Mouse (Mus musculus) limb, embryonic 14.5 days (tissue): ENCODE measurements around the gene Ppp4r3a. TPM values are rescaled to one million over a fixed set of nuclear protein-coding genes. Genes with fewer than 3 reads are reported as not detected.

Experiments used
- ATAC-seq: fragments of 200-750 bp; cut with Nextera tagmentation; 2 replicates; pipeline ENCODE4 v1.8.0; 2017; ENCODE audit warnings: low read depth, moderate number of reproducible peaks, moderate TSS enrichment; ENCODE audit not compliant: low FRiP score
- DNase-seq: peaks from one replicate; pipeline ENCODE4 v3.0.0-alpha.2; 2015; ENCODE audit warnings: low spot score
- H3K27ac ChIP-seq: fragments of 300-500 bp; sonication (generic); replicated peaks from 2 replicates; pipeline ENCODE4 v1.5.1; 2014; ENCODE audit warnings: low read depth, mild to moderate bottlenecking, low read length, moderate library complexity, mixed read lengths
- H3K27me3 ChIP-seq: fragments of 300-500 bp; sonication (generic); 2 replicates; pipeline ENCODE4 v1.6.1; 2014; ENCODE audit warnings: low read length, mixed read lengths; ENCODE audit not compliant: control insufficient read depth, insufficient read depth
- H3K36me3 ChIP-seq: fragments of 300-500 bp; sonication (generic); 2 replicates; pipeline ENCODE4 v1.6.1; 2014; ENCODE audit warnings: mild to moderate bottlenecking, low read length, moderate library complexity, mixed read lengths; ENCODE audit not compliant: control insufficient read depth, insufficient read depth
- H3K4me1 ChIP-seq: fragments of 300-500 bp; sonication (generic); 2 replicates; pipeline ENCODE4 v1.6.1; 2014; ENCODE audit warnings: antibody characterized with exemption, low read length, mixed read lengths; ENCODE audit not compliant: control insufficient read depth, insufficient read depth
- H3K4me2 ChIP-seq: fragments of 300-500 bp; sonication (generic); replicated peaks from 2 replicates; pipeline ENCODE4 v1.6.1; 2014; ENCODE audit warnings: low read depth, mild to moderate bottlenecking, low read length, moderate library complexity; ENCODE audit not compliant: severe bottlenecking
- H3K4me3 ChIP-seq: fragments of 300-500 bp; sonication (generic); replicated peaks from 2 replicates; pipeline ENCODE4 v1.5.1; 2014; ENCODE audit warnings: low read length
- H3K9ac ChIP-seq: fragments of 300-500 bp; sonication (generic); 2 replicates; pipeline ENCODE4 v1.6.1; 2014; ENCODE audit warnings: mild to moderate bottlenecking, low read depth, low read length, moderate library complexity; ENCODE audit not compliant: severe bottlenecking
- H3K9me3 ChIP-seq: fragments of 300-500 bp; sonication (generic); 2 replicates; pipeline ENCODE4 v1.6.1; 2016; ENCODE audit warnings: low read length; ENCODE audit not compliant: control insufficient read depth
- POLR2A ChIP-seq: fragments of 200-500 bp; IDR thresholded peaks from 2 replicates; pipeline ENCODE4 v1.8.0; 2012; ENCODE audit warnings: inconsistent platforms, mild to moderate bottlenecking, moderate library complexity, borderline replicate concordance; ENCODE audit not compliant: insufficient read depth, insufficient read length; ENCODE audit errors: extremely low read depth
- WGBS: fragments of 180-500 bp; shearing (Covaris S2); extraction: QIAGEN DNeasy Blood & Tissue Kit; methylation state at CpG from one replicate; pipeline ENCODE4 v1.1.7; 2014; 5-methylcytosine and 5-hydroxymethylcytosine counted together
- polyA plus RNA-seq, 2 experiments: library from polyadenylated mRNA; depleted of rRNA in 1 of 2; stranded (reverse) in 1 of 2; unstranded in 1 of 2; fragments of >200 nt; fragmentation: Nextera tagmentation in 1 of 2; extraction: Ambion mirVana in 1 of 2; gene quantifications; 2 replicates each; pipeline versions ENCODE4 v1.2.1 to v1.2.3; 2012 to 2014

Ppp4r3a gene
- polyA plus RNA-seq, 2 experiments: 40.3 to 44.9 TPM

- Histone ChIP-seq H3K4me2 (no peak overlapping the region), H3K4me1 (peaks cover 14% of the 10 kb centered on the region), H3K36me3 (no peaks in the 10 kb centered on the region), H3K4me3 (no peak overlapping the region), H3K27ac (no peak overlapping the region), H3K9ac (no peak overlapping the region), H3K27me3 (peaks cover 26% of the 10 kb centered on the region), H3K9me3 (no peaks in the 10 kb centered on the region)
- DNase-seq (no peak), ATAC-seq (no peak)
- no peak for TF ChIP-seq POLR2A
- WGBS: 84% methylated on average over 4 of the region's 4 CpGs
These were observed 57.5 kb downstream of the Ppp4r3a start for GRCm38 (mm10) chr12:101026025-101026424.

DNA sequence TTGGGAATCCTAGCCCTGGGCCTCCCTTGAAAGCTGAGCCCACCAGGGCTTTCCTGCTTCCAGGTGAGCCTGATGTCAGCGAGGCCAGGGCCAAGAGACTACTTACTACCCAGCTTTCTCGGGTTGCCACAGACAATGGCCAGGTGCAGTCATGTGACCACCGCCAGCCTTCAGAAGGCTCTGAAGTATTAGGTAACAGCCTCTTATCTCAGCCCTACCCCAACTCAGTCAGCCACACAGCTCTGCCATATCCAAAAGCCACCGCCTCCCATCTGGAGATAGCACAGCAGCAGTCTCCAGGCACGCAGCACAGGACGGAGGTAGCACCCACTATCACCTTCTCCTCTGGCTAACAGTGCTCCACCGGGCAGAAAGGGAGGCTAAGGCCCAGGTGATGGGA lies 58.1 kb downstream of the Ppp4r3a start:
- ATAC-seq (no peak), DNase-seq (no peak)
- no peak overlapping the region for H3K27ac ChIP-seq
- TF ChIP-seq POLR2A: no peak
- no peak overlapping the region for H3K4me3 ChIP-seq
- H3K36me3 ChIP-seq: no peaks in the 10 kb centered on the region
- H3K9ac ChIP-seq: no peak overlapping the region
- H3K27me3 ChIP-seq: peaks cover 26% of the 10 kb centered on the region
- 65% methylated on average over 7 of the region's 7 CpGs for WGBS
- H3K4me1 ChIP-seq: peaks cover 14% of the 10 kb centered on the region
- no peaks in the 10 kb centered on the region for H3K9me3 ChIP-seq
- H3K4me2 ChIP-seq: no peak overlapping the region

GRCm38 (mm10) chr12:101024824-101025223 lies 58.7 kb downstream of the Ppp4r3a start:
- H3K27ac ChIP-seq: no peak overlapping the region
- DNase-seq: no peak
- no peaks in the 10 kb centered on the region for H3K9me3 ChIP-seq
- no peak overlapping the region for H3K4me3 ChIP-seq
- no peaks in the 10 kb centered on the region for H3K36me3 ChIP-seq
- H3K4me1 ChIP-seq: peaks cover 18% of the 10 kb centered on the region
- H3K27me3 ChIP-seq: peaks cover 26% of the 10 kb centered on the region
- WGBS: 65% methylated on average over 8 of the region's 8 CpGs
- TF ChIP-seq POLR2A: no peak
- no peak overlapping the region for H3K9ac ChIP-seq
- ATAC-seq: no peak
- no peak overlapping the region for H3K4me2 ChIP-seq

DNA sequence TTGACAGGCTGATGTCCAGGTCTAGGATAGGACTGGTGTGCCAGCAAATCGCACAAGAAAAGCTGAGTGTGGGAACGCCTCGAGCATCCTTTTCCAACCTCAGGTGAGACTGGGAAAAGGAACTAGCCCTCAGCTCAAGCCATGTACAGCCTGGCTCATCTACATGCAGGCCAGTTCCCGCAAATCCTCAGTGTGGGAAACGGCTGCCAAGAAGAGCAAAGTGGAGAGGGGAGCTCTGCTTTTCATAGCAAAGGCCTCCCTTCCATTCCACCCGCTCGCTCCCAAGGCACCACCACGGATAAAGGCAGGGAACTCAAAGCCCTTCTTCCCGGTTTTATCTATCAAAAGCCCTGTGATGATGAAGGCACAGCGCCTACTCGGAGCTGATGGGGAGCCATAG lies 60.4 kb downstream of the Ppp4r3a start:
- no peak for TF ChIP-seq POLR2A
- no peak overlapping the region for H3K4me3 ChIP-seq

GRCm38 (mm10) chr12:101022353-101022752 lies 61.1 kb downstream of the Ppp4r3a start:
- DNase-seq: no peak
- peaks cover 13% of the 10 kb centered on the region for H3K4me1 ChIP-seq
- 0 out of 2 replicates have a peak, but pooled peaks cover 10% of the 10 kb centered on the region for H3K27me3 ChIP-seq
- H3K27ac ChIP-seq: no peak overlapping the region
- no peak overlapping the region for H3K4me2 ChIP-seq
- no peaks in the 10 kb centered on the region for H3K36me3 ChIP-seq
- ATAC-seq: no peak
- H3K9me3 ChIP-seq: no peaks in the 10 kb centered on the region
- H3K9ac ChIP-seq: no peak overlapping the region
- WGBS: 93% methylated on average over 8 of the region's 8 CpGs
- no peak overlapping the region for H3K4me3 ChIP-seq
- TF ChIP-seq POLR2A: no peak

More for the DNA sequence above, 60.4 kb downstream of the Ppp4r3a start:
- Histone ChIP-seq H3K4me2 (no peak overlapping the region), H3K9ac (no peak overlapping the region), H3K36me3 (no peaks in the 10 kb centered on the region), H3K4me1 (peaks cover 18% of the 10 kb centered on the region), H3K27me3 (peaks cover 18% of the 10 kb centered on the region), H3K27ac (no peak overlapping the region), H3K9me3 (no peaks in the 10 kb centered on the region)
- WGBS: 85% methylated on average over 11 of the region's 11 CpGs
- ATAC-seq (no peak), DNase-seq (no peak)
